Mouse (Mus musculus): ENCODE results near the gene Gpr63. TPM values are rescaled to one million over a fixed set of nuclear protein-coding genes. Genes with fewer than 3 reads are reported as not detected.

Gene Gpr63
- polyA plus RNA-seq (2016; fragmentation: Nextera tagmentation; extraction: Ambion mirVana), result 1.7 and 2.5 TPM in 2 replicates

GRCm38 (mm10) chr4:24966299-24966991 is at the start of gene Gpr63:
Gene Gpr63 (plus strand): TSS chr4:24966407.
- under 1% methylated on average over 70 of the region's 78 CpGs for WGBS
- Histone ChIP-seq H3K36me3 (no peaks in the 10 kb centered on the region), H3K4me2 (peak within 1 kb of the TSS; percentile 65), H3K9ac (replicated peaks) (peak within 1 kb of the TSS; percentile 92), H3K9me3 (no peaks in the 10 kb centered on the region), H3K27ac (peak within 1 kb of the TSS; percentile 95), H3K27me3 (no peaks in the 10 kb centered on the region), H3K4me1 (replicated peaks) (peaks cover 7% of the 10 kb centered on the region), H3K4me3 (replicated peaks) (peak within 1 kb of the TSS; percentile 78)
- peak; percentile 94 for ATAC-seq (ENCODE audit: insufficient number of reproducible peaks, insufficient read depth, low FRiP score, low TSS enrichment, low read depth)

- H3K27ac ChIP-seq, result no peak overlapping the region
- no peak overlapping the region for H3K9ac ChIP-seq (replicated peaks)
- H3K9me3 ChIP-seq, result no peaks in the 10 kb centered on the region
- H3K4me3 ChIP-seq (replicated peaks), result no peak overlapping the region
- 84% methylated on average over 5 of the region's 5 CpGs for WGBS
- ATAC-seq (ENCODE audit: insufficient number of reproducible peaks, insufficient read depth, low FRiP score, low TSS enrichment, low read depth), result no peak
- no peaks in the 10 kb centered on the region for H3K36me3 ChIP-seq
- H3K4me2 ChIP-seq, result no peak overlapping the region
- no peaks in the 10 kb centered on the region for H3K27me3 ChIP-seq
- no peaks in the 10 kb centered on the region for H3K4me1 ChIP-seq (replicated peaks)
Observed at GRCm38 (mm10) chr4:24920006-24920577, 46.1 kb upstream of the Gpr63 start.

- Histone ChIP-seq H3K27me3 (no peaks in the 10 kb centered on the region), H3K9me3 (no peaks in the 10 kb centered on the region), H3K9ac (replicated peaks) (no peak overlapping the region), H3K27ac (no peak overlapping the region), H3K4me3 (replicated peaks) (no peak overlapping the region), H3K4me2 (no peak overlapping the region), H3K4me1 (replicated peaks) (no peaks in the 10 kb centered on the region), H3K36me3 (no peaks in the 10 kb centered on the region)
- no peak for ATAC-seq (ENCODE audit: insufficient number of reproducible peaks, insufficient read depth, low FRiP score, low TSS enrichment, low read depth)
- WGBS, result 63% methylated on average over 2 of the region's 2 CpGs
Observed at GRCm38 (mm10) chr4:24924726-24925125, 41.5 kb upstream of the Gpr63 start.

- H3K4me3 ChIP-seq (replicated peaks), result no peak overlapping the region
- H3K27ac ChIP-seq, result no peak overlapping the region
- H3K9me3 ChIP-seq, result no peaks in the 10 kb centered on the region
- no peaks in the 10 kb centered on the region for H3K36me3 ChIP-seq
- ATAC-seq (ENCODE audit: insufficient number of reproducible peaks, insufficient read depth, low FRiP score, low TSS enrichment, low read depth), result no peak
- H3K27me3 ChIP-seq, result no peaks in the 10 kb centered on the region
- H3K4me1 ChIP-seq (replicated peaks), result no peaks in the 10 kb centered on the region; the same call in 1 of the 2 replicates
- no peak overlapping the region for H3K4me2 ChIP-seq
- no peak overlapping the region for H3K9ac ChIP-seq (replicated peaks)
- WGBS, result 86% methylated on average over 5 of the region's 5 CpGs
Observed at GRCm38 (mm10) chr4:24928260-24928780, 37.9 kb upstream of the Gpr63 start.

- Histone ChIP-seq H3K9me3 (no peaks in the 10 kb centered on the region), H3K9ac (replicated peaks) (no peak overlapping the region), H3K4me3 (replicated peaks) (no peak overlapping the region), H3K27ac (no peak overlapping the region), H3K4me2 (no peak overlapping the region), H3K27me3 (no peaks in the 10 kb centered on the region), H3K36me3 (no peaks in the 10 kb centered on the region), H3K4me1 (replicated peaks) (no peaks in the 10 kb centered on the region; the same call in 1 of the 2 replicates)
- 88% methylated on average over 5 of the region's 5 CpGs for WGBS
- ATAC-seq (ENCODE audit: insufficient number of reproducible peaks, insufficient read depth, low FRiP score, low TSS enrichment, low read depth), result no peak
Observed at GRCm38 (mm10) chr4:24928926-24929325, 37.3 kb upstream of the Gpr63 start.

- Histone ChIP-seq H3K36me3 (no peaks in the 10 kb centered on the region), H3K4me1 (replicated peaks) (no peaks in the 10 kb centered on the region), H3K9ac (replicated peaks) (no peak overlapping the region), H3K27me3 (no peaks in the 10 kb centered on the region), H3K27ac (no peak overlapping the region), H3K4me3 (replicated peaks) (no peak overlapping the region), H3K9me3 (no peaks in the 10 kb centered on the region), H3K4me2 (no peak overlapping the region)
- WGBS, result 61% methylated on average over 6 of the region's 6 CpGs
- ATAC-seq (ENCODE audit: insufficient number of reproducible peaks, insufficient read depth, low FRiP score, low TSS enrichment, low read depth), result no peak
Observed at GRCm38 (mm10) chr4:24942728-24943424, 23.3 kb upstream of the Gpr63 start.

- H3K4me1 ChIP-seq (replicated peaks), result peaks cover 7% of the 10 kb centered on the region
- ATAC-seq (ENCODE audit: insufficient number of reproducible peaks, insufficient read depth, low FRiP score, low TSS enrichment, low read depth), result no peak; the same call in 1 of the 2 replicates
- H3K27me3 ChIP-seq, result no peaks in the 10 kb centered on the region
- peak overlapping the region; percentile 95 for H3K27ac ChIP-seq
- WGBS, result 6% methylated on average over 8 of the region's 8 CpGs
- H3K9ac ChIP-seq (replicated peaks), result peak overlapping the region; percentile 92
- H3K4me2 ChIP-seq, result peak overlapping the region; percentile 65
- H3K36me3 ChIP-seq, result no peaks in the 10 kb centered on the region
- H3K9me3 ChIP-seq, result no peaks in the 10 kb centered on the region
- H3K4me3 ChIP-seq (replicated peaks), result peak overlapping the region; percentile 78
Observed at GRCm38 (mm10) chr4:24965918-24966298, 299 bp upstream of the Gpr63 start.

- Histone ChIP-seq H3K4me1 (replicated peaks) (peaks cover 7% of the 10 kb centered on the region), H3K27ac (no peak overlapping the region), H3K27me3 (no peaks in the 10 kb centered on the region), H3K4me3 (replicated peaks) (peak overlapping the region; percentile 78), H3K9me3 (no peaks in the 10 kb centered on the region), H3K4me2 (peak overlapping the region; percentile 65), H3K36me3 (no peaks in the 10 kb centered on the region), H3K9ac (replicated peaks) (peak overlapping the region; percentile 48; the same call in 1 of the 2 replicates)
- WGBS, result 15% methylated on average over 7 of the region's 7 CpGs
- no peak for ATAC-seq (ENCODE audit: insufficient number of reproducible peaks, insufficient read depth, low FRiP score, low TSS enrichment, low read depth)
Observed at GRCm38 (mm10) chr4:24967251-24967650, 1.0 kb downstream of the Gpr63 start.

- Histone ChIP-seq H3K9ac (replicated peaks) (no peak overlapping the region), H3K27ac (no peak overlapping the region), H3K27me3 (no peaks in the 10 kb centered on the region), H3K4me1 (replicated peaks) (no peaks in the 10 kb centered on the region), H3K4me2 (no peak overlapping the region), H3K36me3 (no peaks in the 10 kb centered on the region), H3K9me3 (no peaks in the 10 kb centered on the region), H3K4me3 (replicated peaks) (no peak overlapping the region)
- 69% methylated on average over 4 of the region's 4 CpGs for WGBS
- no peak for ATAC-seq (ENCODE audit: insufficient number of reproducible peaks, insufficient read depth, low FRiP score, low TSS enrichment, low read depth)
Observed at GRCm38 (mm10) chr4:24978589-24978988, 12.4 kb downstream of the Gpr63 start.

- no peak overlapping the region for H3K4me2 ChIP-seq
- no peaks in the 10 kb centered on the region for H3K27me3 ChIP-seq
- H3K9me3 ChIP-seq, result no peaks in the 10 kb centered on the region
- H3K4me3 ChIP-seq (replicated peaks), result no peak overlapping the region
- H3K4me1 ChIP-seq (replicated peaks), result no peaks in the 10 kb centered on the region
- H3K36me3 ChIP-seq, result peaks cover 9% of the 10 kb centered on the region; the same call in 1 of the 2 replicates
- no peak overlapping the region for H3K9ac ChIP-seq (replicated peaks)
- no peak for ATAC-seq (ENCODE audit: insufficient number of reproducible peaks, insufficient read depth, low FRiP score, low TSS enrichment, low read depth)
- no peak overlapping the region for H3K27ac ChIP-seq
- WGBS, result 90% methylated on average over 5 of the region's 5 CpGs
Observed at GRCm38 (mm10) chr4:24985612-24986011, 19.4 kb downstream of the Gpr63 start.

GRCm38 (mm10) chr4:24991475-24991874 is 25.3 kb downstream of the Gpr63 start:
- H3K4me3 ChIP-seq (replicated peaks), result no peak overlapping the region
- H3K9ac ChIP-seq (replicated peaks), result no peak overlapping the region
- no peaks in the 10 kb centered on the region for H3K27me3 ChIP-seq
- H3K27ac ChIP-seq, result no peak overlapping the region
- WGBS, result 83% methylated on average over 2 of the region's 2 CpGs
- H3K4me1 ChIP-seq (replicated peaks), result 0 out of 2 replicates have a peak, but pooled peaks cover 4% of the 10 kb centered on the region
- H3K36me3 ChIP-seq, result peaks cover 3% of the 10 kb centered on the region; the same call in 1 of the 2 replicates
- no peak for ATAC-seq (ENCODE audit: insufficient number of reproducible peaks, insufficient read depth, low FRiP score, low TSS enrichment, low read depth)
- H3K9me3 ChIP-seq, result peaks cover 5% of the 10 kb centered on the region; the same call in 1 of the 2 replicates
- no peak overlapping the region for H3K4me2 ChIP-seq
